Mouse (Mus musculus) heart, embryonic 12.5 days (tissue): ENCODE results near the gene 3110082J24Rik. TPM values are rescaled to one million over a fixed set of nuclear protein-coding genes. Genes with fewer than 3 reads are reported as not detected.

ENCODE experiments used
- ATAC-seq: fragments of 200-750 bp; cut with Nextera tagmentation; 2 replicates; pipeline ENCODE4 v1.8.0; 2017; ENCODE audit warnings: moderate TSS enrichment, moderate library complexity; ENCODE audit not compliant: insufficient number of reproducible peaks, low FRiP score
- H3K27ac ChIP-seq: fragments of 300-500 bp; sonication (generic); 2 replicates; pipeline ENCODE4 v1.5.1; 2016; ENCODE audit warnings: mild to moderate bottlenecking, moderate library complexity; ENCODE audit not compliant: poor library complexity, severe bottlenecking
- H3K27me3 ChIP-seq: fragments of 300-500 bp; sonication (generic); replicated peaks from 2 replicates; pipeline ENCODE4 v1.6.1; 2016; ENCODE audit warnings: mild to moderate bottlenecking, moderate library complexity
- H3K36me3 ChIP-seq: fragments of 300-500 bp; sonication (generic); 2 replicates; pipeline ENCODE4 v1.6.1; 2016; ENCODE audit warnings: mild to moderate bottlenecking, moderate library complexity
- H3K4me1 ChIP-seq: fragments of 300-500 bp; sonication (generic); replicated peaks from 2 replicates; pipeline ENCODE4 v1.6.1; 2016; ENCODE audit warnings: mild to moderate bottlenecking
- H3K4me2 ChIP-seq: fragments of 300-500 bp; sonication (generic); 2 replicates; pipeline ENCODE4 v1.6.1; 2016; ENCODE audit warnings: mild to moderate bottlenecking, moderate library complexity
- H3K4me3 ChIP-seq: fragments of 300-500 bp; sonication (generic); 2 replicates; pipeline ENCODE4 v1.5.1; 2016; ENCODE audit warnings: mild to moderate bottlenecking
- H3K9ac ChIP-seq: fragments of 300-500 bp; sonication (generic); 2 replicates; pipeline ENCODE4 v1.6.1; 2016; ENCODE audit warnings: mild to moderate bottlenecking, moderate library complexity
- H3K9me3 ChIP-seq: fragments of 300-500 bp; sonication (generic); replicated peaks from 2 replicates; pipeline ENCODE4 v1.6.1; 2016; ENCODE audit warnings: mild to moderate bottlenecking, moderate library complexity
- WGBS: fragments of 180-500 bp; shearing (Covaris S2); methylation state at CpG from one replicate; pipeline ENCODE4 v1.1.7; 2016; 5-methylcytosine and 5-hydroxymethylcytosine counted together
- polyA plus RNA-seq: library from polyadenylated mRNA; unstranded; fragments of >200 nt; fragmentation: Nextera tagmentation; extraction: Ambion mirVana; gene quantifications from 2 replicates; pipeline ENCODE4 v1.2.1, GENCODE M21; 2016

Gene 3110082J24Rik
- polyA plus RNA-seq, 1 experiment from 2014 or later = not detected

DNA sequence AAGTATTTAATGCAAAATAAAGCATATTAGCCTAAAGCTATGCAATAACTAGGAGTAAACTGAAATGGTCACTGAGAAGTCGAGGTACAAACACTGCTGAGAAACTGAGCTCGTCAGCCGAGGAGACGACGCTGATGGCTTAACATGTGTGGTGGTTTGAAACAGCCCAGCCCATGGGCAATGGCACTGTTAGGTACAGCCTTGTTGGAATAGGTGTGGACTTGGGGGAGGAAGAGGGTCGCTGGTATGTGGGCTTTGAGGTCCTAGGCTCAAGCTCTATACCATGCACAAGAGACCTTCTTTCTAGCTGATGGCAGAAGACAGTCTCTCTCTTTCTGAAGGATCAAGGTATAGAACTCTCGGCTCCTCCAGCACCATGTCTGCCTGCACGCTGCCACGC is 31.4 kb upstream of the 3110082J24Rik start:
- 88% methylated on average over 9 of the region's 9 CpGs for WGBS
- ATAC-seq = no peak
- no peak overlapping the region for H3K27ac ChIP-seq
- H3K9ac ChIP-seq = no peak overlapping the region
- H3K4me3 ChIP-seq = no peak overlapping the region
- no peaks in the 10 kb centered on the region for H3K27me3 ChIP-seq
- H3K4me1 ChIP-seq = no peaks in the 10 kb centered on the region
- H3K4me2 ChIP-seq = no peak overlapping the region
- H3K9me3 ChIP-seq = no peaks in the 10 kb centered on the region
- H3K36me3 ChIP-seq = peaks cover 86% of the 10 kb centered on the region

- Histone ChIP-seq H3K27ac (no peak overlapping the region), H3K4me3 (no peak overlapping the region), H3K27me3 (no peaks in the 10 kb centered on the region), H3K4me2 (no peak overlapping the region), H3K9me3 (no peaks in the 10 kb centered on the region), H3K36me3 (peaks cover 86% of the 10 kb centered on the region), H3K9ac (no peak overlapping the region), H3K4me1 (no peaks in the 10 kb centered on the region)
- ATAC-seq = no peak
- WGBS = 91% methylated on average over 11 of the region's 11 CpGs
These were observed 29.9 kb upstream of the 3110082J24Rik start for GRCm38 (mm10) chr5:30135711-30136231.

DNA sequence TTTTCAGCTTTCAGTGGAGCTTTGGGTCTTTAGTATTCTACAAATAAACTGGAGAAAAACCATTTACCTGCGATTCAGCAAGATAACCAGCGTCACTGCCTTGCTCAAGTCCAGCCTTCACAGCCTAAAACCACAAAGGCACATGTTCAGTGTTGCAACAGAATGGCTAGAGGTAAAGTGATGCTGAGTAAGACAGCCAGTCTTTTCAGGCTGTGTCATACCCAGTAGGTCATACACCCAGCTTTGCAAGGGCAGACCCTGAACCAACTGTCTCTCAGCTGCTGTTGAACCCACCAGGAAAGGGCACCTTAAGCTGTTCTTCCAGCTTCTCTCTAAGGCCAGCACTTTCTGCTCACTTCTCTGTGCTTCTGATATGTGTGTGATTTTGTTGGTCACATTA is 26.3 kb upstream of the 3110082J24Rik start:
- WGBS = 95% methylated on average over 2 of the region's 2 CpGs
- peaks cover 87% of the 10 kb centered on the region for H3K36me3 ChIP-seq

GRCm38 (mm10) chr5:30131246-30131645 is 25.4 kb upstream of the 3110082J24Rik start:
- Histone ChIP-seq H3K4me1 (no peaks in the 10 kb centered on the region), H3K27me3 (no peaks in the 10 kb centered on the region), H3K36me3 (peaks cover 89% of the 10 kb centered on the region), H3K9ac (no peak overlapping the region), H3K27ac (no peak overlapping the region), H3K9me3 (no peaks in the 10 kb centered on the region), H3K4me2 (no peak overlapping the region), H3K4me3 (no peak overlapping the region)
- no peak for ATAC-seq
- 84% methylated on average over 4 of the region's 4 CpGs for WGBS

More for the DNA sequence above, 26.3 kb upstream of the 3110082J24Rik start:
- no peak overlapping the region for H3K27ac ChIP-seq
- ATAC-seq = no peak
- H3K9me3 ChIP-seq = no peaks in the 10 kb centered on the region
- H3K27me3 ChIP-seq = no peaks in the 10 kb centered on the region
- no peaks in the 10 kb centered on the region for H3K4me1 ChIP-seq
- H3K9ac ChIP-seq = no peak overlapping the region
- no peak overlapping the region for H3K4me3 ChIP-seq
- no peak overlapping the region for H3K4me2 ChIP-seq

DNA sequence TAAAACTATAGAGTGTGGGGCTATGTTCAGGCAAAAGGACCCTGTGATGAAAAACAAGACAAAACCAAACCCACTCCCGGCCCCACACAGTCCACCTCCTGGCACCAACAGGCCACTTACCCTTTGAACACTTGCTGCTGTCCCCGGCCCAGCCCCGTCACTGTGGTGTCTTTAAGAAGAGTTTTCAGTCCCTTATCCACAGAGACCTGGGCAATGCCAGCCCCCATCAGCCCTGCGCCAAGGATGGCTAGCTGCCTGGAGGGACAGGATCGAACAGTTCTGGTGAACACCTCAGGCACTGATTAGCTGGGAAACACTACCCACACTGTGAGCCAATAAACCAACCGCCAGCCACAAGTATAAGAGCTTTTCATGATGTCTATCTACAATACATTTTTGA is 22.8 kb upstream of the 3110082J24Rik start:
- Histone ChIP-seq H3K27me3 (no peaks in the 10 kb centered on the region), H3K36me3 (peaks cover 90% of the 10 kb centered on the region), H3K4me3 (no peak overlapping the region), H3K4me1 (no peaks in the 10 kb centered on the region), H3K4me2 (no peak overlapping the region), H3K9ac (no peak overlapping the region), H3K27ac (no peak overlapping the region), H3K9me3 (no peaks in the 10 kb centered on the region)
- 96% methylated on average over 6 of the region's 6 CpGs for WGBS
- ATAC-seq = no peak

DNA sequence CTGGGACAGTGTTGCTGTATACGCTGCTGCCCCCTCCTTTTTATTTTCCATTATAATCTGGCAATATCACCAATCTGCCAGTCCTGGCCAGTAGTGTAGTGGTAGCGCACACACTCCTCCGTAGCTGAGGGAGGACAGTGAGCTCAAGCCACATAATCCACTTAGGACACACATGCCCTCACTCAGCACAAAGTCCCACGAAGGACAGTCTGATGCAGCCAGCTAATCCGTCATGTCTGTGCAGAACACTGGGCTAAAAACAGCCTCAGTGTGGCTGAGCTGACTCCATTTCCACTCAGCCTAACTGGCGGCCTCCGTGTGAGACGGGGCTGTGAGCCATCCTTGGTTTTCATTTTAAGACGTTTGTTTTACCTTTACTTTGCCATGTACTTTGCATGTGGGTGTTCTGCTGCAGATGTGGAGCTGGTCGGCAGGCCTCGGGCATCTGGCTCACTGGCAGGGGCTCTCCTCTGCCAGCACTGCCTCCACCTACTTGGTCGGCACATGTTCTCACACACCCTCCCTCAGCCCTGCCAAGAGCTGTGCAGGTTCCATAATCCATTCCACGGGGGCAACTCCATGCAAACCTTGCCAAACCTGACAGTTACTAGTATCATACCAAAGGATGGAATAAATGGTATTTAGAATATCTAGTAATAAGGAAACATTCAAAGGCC is 22.2 kb upstream of the 3110082J24Rik start:
- Histone ChIP-seq H3K4me3 (no peak overlapping the region), H3K27ac (no peak overlapping the region), H3K27me3 (no peaks in the 10 kb centered on the region), H3K4me2 (no peak overlapping the region), H3K36me3 (peaks cover 91% of the 10 kb centered on the region), H3K4me1 (no peaks in the 10 kb centered on the region), H3K9me3 (no peaks in the 10 kb centered on the region), H3K9ac (no peak overlapping the region)
- no peak for ATAC-seq
- WGBS = 90% methylated on average over 13 of the region's 13 CpGs

DNA sequence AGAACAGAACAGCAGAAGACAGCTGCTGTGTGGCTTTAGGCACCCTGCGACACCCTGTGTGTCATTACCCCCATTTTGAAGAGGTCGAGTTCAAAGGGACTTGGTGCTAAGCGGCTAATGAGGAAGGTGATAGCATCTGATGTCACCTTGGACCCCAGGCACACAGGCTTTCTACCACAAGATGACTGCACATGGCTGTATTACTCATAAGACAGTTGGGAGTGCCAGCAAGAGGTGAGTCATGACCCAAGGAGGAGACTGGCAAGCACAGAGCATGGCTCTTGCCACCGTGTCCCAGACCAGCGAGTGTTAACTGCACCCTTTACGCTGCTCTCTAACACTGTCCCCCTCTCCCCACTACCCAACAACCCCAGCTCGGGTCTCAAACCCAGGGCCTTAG is 20.9 kb upstream of the 3110082J24Rik start:
- Histone ChIP-seq H3K9me3 (no peaks in the 10 kb centered on the region), H3K27ac (no peak overlapping the region), H3K9ac (no peak overlapping the region), H3K27me3 (no peaks in the 10 kb centered on the region), H3K4me3 (no peak overlapping the region), H3K36me3 (peaks cover 91% of the 10 kb centered on the region), H3K4me2 (no peak overlapping the region), H3K4me1 (no peaks in the 10 kb centered on the region)
- 81% methylated on average over 7 of the region's 7 CpGs for WGBS
- ATAC-seq = no peak

GRCm38 (mm10) chr5:30125587-30125986 is 19.7 kb upstream of the 3110082J24Rik start:
- no peaks in the 10 kb centered on the region for H3K9me3 ChIP-seq
- no peak overlapping the region for H3K4me2 ChIP-seq
- peaks cover 96% of the 10 kb centered on the region for H3K36me3 ChIP-seq
- H3K27me3 ChIP-seq = no peaks in the 10 kb centered on the region
- H3K27ac ChIP-seq = no peak overlapping the region
- no peak for ATAC-seq
- 53% methylated on average over 5 of the region's 5 CpGs for WGBS
- H3K4me3 ChIP-seq = no peak overlapping the region
- H3K4me1 ChIP-seq = no peaks in the 10 kb centered on the region
- no peak overlapping the region for H3K9ac ChIP-seq

DNA sequence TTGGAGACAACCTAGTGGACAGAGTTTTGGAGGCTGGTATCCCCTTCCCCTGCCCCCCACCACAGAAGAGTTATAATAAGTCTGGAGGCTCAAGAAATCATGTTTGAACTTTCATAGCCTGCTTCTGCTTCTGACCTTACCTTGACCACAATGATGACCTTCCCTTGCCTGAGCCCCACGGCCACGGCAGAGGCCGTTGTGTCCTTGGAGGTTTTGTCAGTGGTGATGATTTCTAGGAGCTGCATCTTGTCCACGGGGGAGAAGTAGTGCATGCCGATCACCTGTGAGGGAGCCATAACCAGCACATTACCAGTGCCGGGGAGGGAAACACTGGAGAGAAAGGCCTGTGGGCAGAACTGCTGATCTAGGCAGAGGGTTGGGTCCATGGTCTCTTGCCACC is 16.6 kb upstream of the 3110082J24Rik start:
- no peak for ATAC-seq
- peaks cover 98% of the 10 kb centered on the region for H3K36me3 ChIP-seq
- 89% methylated on average over 6 of the region's 6 CpGs for WGBS

DNA sequence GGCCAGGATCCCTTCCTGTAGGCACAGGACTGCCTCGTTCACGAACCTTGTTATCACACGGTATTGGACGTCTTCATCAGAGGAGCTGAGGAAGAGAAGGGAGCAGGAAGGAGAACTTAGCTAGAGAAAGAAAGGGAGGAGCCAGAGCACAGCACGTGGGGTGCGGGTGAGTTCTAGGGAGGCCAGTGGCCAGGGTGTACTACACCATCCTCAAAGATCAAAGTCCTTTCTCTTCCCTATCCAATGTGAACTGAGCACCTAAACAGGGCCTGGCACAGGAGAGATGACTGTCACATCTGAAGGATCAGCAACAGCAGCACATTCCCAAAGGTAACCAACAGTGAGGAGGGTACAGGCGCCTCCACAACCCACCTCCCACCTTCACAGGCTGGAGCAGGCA is 14.2 kb upstream of the 3110082J24Rik start:
- no peaks in the 10 kb centered on the region for H3K4me1 ChIP-seq
- H3K4me3 ChIP-seq = no peak overlapping the region
- no peak overlapping the region for H3K9ac ChIP-seq
- no peak overlapping the region for H3K4me2 ChIP-seq
- peaks cover 89% of the 10 kb centered on the region for H3K36me3 ChIP-seq
- no peaks in the 10 kb centered on the region for H3K9me3 ChIP-seq
- 87% methylated on average over 7 of the region's 7 CpGs for WGBS
- ATAC-seq = no peak
- H3K27me3 ChIP-seq = peaks cover 17% of the 10 kb centered on the region
- H3K27ac ChIP-seq = no peak overlapping the region

More for the DNA sequence above, 16.6 kb upstream of the 3110082J24Rik start:
- Histone ChIP-seq H3K4me2 (no peak overlapping the region), H3K27ac (no peak overlapping the region), H3K9ac (no peak overlapping the region), H3K4me1 (no peaks in the 10 kb centered on the region), H3K4me3 (no peak overlapping the region), H3K9me3 (no peaks in the 10 kb centered on the region), H3K27me3 (no peaks in the 10 kb centered on the region)

- ATAC-seq = no peak
- Histone ChIP-seq H3K4me1 (peaks cover 5% of the 10 kb centered on the region; the same call in 1 of the 2 replicates), H3K4me3 (no peak overlapping the region), H3K9ac (no peak overlapping the region), H3K36me3 (peaks cover 80% of the 10 kb centered on the region), H3K4me2 (no peak overlapping the region), H3K27ac (no peak overlapping the region), H3K9me3 (no peaks in the 10 kb centered on the region), H3K27me3 (peaks cover 23% of the 10 kb centered on the region)
- WGBS = 87% methylated on average over 6 of the region's 6 CpGs
These were observed 13.3 kb upstream of the 3110082J24Rik start for GRCm38 (mm10) chr5:30119163-30119562.

- no peak overlapping the region for H3K4me2 ChIP-seq
- no peaks in the 10 kb centered on the region for H3K9me3 ChIP-seq
- peaks cover 68% of the 10 kb centered on the region for H3K36me3 ChIP-seq
- H3K27me3 ChIP-seq = peaks cover 31% of the 10 kb centered on the region
- no peak for ATAC-seq
- no peak overlapping the region for H3K4me3 ChIP-seq
- H3K4me1 ChIP-seq = peaks cover 5% of the 10 kb centered on the region; the same call in 1 of the 2 replicates
- no peak overlapping the region for H3K27ac ChIP-seq
- 89% methylated on average over 1 of the region's 1 CpGs for WGBS
- H3K9ac ChIP-seq = no peak overlapping the region
These were observed 12.1 kb upstream of the 3110082J24Rik start for GRCm38 (mm10) chr5:30118018-30118417.
